Mouse (Mus musculus): ENCODE results near the gene Col19a1.

GRCm38 (mm10) chr1:24372471-24373258, 214.6 kb downstream of the Col19a1 start:
- no peak for TF ChIP-seq POLR2A (IDR thresholded peaks at IDR 0.05; ENCODE audit: borderline replicate concordance, control insufficient read depth, low read depth, low read length)
- TF ChIP-seq CTCF (IDR thresholded peaks at IDR 0.05; ENCODE audit: control insufficient read depth, insufficient read depth, low read length), result no peak
